Mouse (Mus musculus) C2C12 (cell line): ENCODE data around the gene Plxna4. TPM values are rescaled to one million over a fixed set of nuclear protein-coding genes. Genes with fewer than 3 reads are reported as not detected.

Source experiments
- H3K27me3 ChIP-seq: one replicate; pipeline ENCODE4 v1.6.1; 2011; ENCODE audit not compliant: control insufficient read depth, insufficient read depth, insufficient read length
- H3K36me3 ChIP-seq: one replicate; pipeline ENCODE4 v1.6.1; 2011; ENCODE audit not compliant: control insufficient read depth, insufficient read depth
- H3K4me3 ChIP-seq: one replicate; pipeline ENCODE4 v1.5.1; 2011; ENCODE audit warnings: mild to moderate bottlenecking, control low read depth; ENCODE audit not compliant: poor library complexity, insufficient read depth, severe bottlenecking
- H3K79me2 ChIP-seq: one replicate; pipeline ENCODE4 v1.6.1; 2011; ENCODE audit not compliant: control insufficient read depth, insufficient read depth
- H3K79me3 ChIP-seq: one replicate; pipeline ENCODE4 v1.6.1; 2011; ENCODE audit warnings: low read depth, control low read depth
- H3ac ChIP-seq: one replicate; pipeline ENCODE3; 2011; ENCODE audit warnings: low read depth; ENCODE audit not compliant: control insufficient read depth, insufficient read length
- CEBPB ChIP-seq: IDR thresholded peaks from one replicate; pipeline ENCODE4 v1.6.1; 2011; ENCODE audit warnings: low read depth, mild to moderate bottlenecking, control low read depth, moderate library complexity
- CTCF ChIP-seq: IDR thresholded peaks from one replicate; pipeline ENCODE4 v1.5.1; 2011; ENCODE audit not compliant: control insufficient read depth, insufficient read depth, insufficient read length
- FOSL1 ChIP-seq: IDR thresholded peaks from one replicate; pipeline ENCODE4 v1.8.0; 2011; ENCODE audit warnings: mild to moderate bottlenecking, low read length; ENCODE audit not compliant: poor library complexity, insufficient read depth, severe bottlenecking
- MAX ChIP-seq: IDR thresholded peaks from one replicate; pipeline ENCODE4 v1.6.1; 2011; ENCODE audit warnings: mild to moderate bottlenecking, control low read depth
- MYOD1 ChIP-seq: IDR thresholded peaks from one replicate; pipeline ENCODE4 v1.6.1; 2011; ENCODE audit warnings: low read depth; ENCODE audit not compliant: control insufficient read depth, insufficient read length
- MYOG ChIP-seq: IDR thresholded peaks from one replicate; pipeline ENCODE4 v1.6.1; 2011; ENCODE audit not compliant: control insufficient read depth, insufficient read length; ENCODE audit errors: extremely low read depth
- USF1 ChIP-seq: IDR thresholded peaks from one replicate; pipeline ENCODE4 v1.6.1; 2011; ENCODE audit warnings: low read depth, mild to moderate bottlenecking, control low read depth, moderate library complexity
- polyA plus RNA-seq: library from polyadenylated mRNA; unstranded; fragments of >200 nt; fragmentation: generic; extraction: Trizol; gene quantifications from one replicate; pipeline ENCODE4 v1.2.1, GENCODE M21; 2012; ENCODE audit warnings: missing spikeins

Gene Plxna4
- polyA plus RNA-seq, 1 experiment = 0.19 TPM

- Histone ChIP-seq H3K79me3 (no peaks in the 10 kb centered on the region), H3K36me3 (no peaks in the 10 kb centered on the region), H3ac (no peak overlapping the region), H3K79me2 (no peaks in the 10 kb centered on the region), H3K4me3 (no peak overlapping the region), H3K27me3 (no peaks in the 10 kb centered on the region)
- TF ChIP-seq CEBPB (no peak), MYOD1 (no peak), MAX (no peak), USF1 (no peak), CTCF (no peak), MYOG (no peak), FOSL1 (no peak)
Measured at GRCm38 (mm10) chr6:32260341-32260740, 327.7 kb downstream of the Plxna4 start.

- Histone ChIP-seq H3K79me2 (no peaks in the 10 kb centered on the region), H3ac (no peak overlapping the region)
- TF ChIP-seq MYOD1 (no peak), FOSL1 (no peak), CTCF (no peak), USF1 (no peak), MYOG (no peak), CEBPB (no peak), MAX (no peak)
Measured at GRCm38 (mm10) chr6:32255191-32255590, 332.8 kb downstream of the Plxna4 start.

GRCm38 (mm10) chr6:32252168-32252567, 335.8 kb downstream of the Plxna4 start:
- TF ChIP-seq FOSL1 (no peak), MYOG (no peak), MYOD1 (no peak), CTCF (no peak), USF1 (no peak), MAX (no peak), CEBPB (no peak)
- H3K79me2 ChIP-seq = no peaks in the 10 kb centered on the region
- H3K79me3 ChIP-seq = no peaks in the 10 kb centered on the region
- no peaks in the 10 kb centered on the region for H3K36me3 ChIP-seq
- H3K27me3 ChIP-seq = no peaks in the 10 kb centered on the region
- no peak overlapping the region for H3K4me3 ChIP-seq
- no peak overlapping the region for H3ac ChIP-seq

More at GRCm38 (mm10) chr6:32255191-32255590, 332.8 kb downstream of the Plxna4 start:
- Histone ChIP-seq H3K79me3 (no peaks in the 10 kb centered on the region), H3K27me3 (no peaks in the 10 kb centered on the region), H3K36me3 (no peaks in the 10 kb centered on the region), H3K4me3 (no peak overlapping the region)

- Histone ChIP-seq H3K4me3 (no peak overlapping the region), H3K79me2 (no peaks in the 10 kb centered on the region), H3K36me3 (no peaks in the 10 kb centered on the region), H3K27me3 (no peaks in the 10 kb centered on the region), H3ac (no peak overlapping the region), H3K79me3 (no peaks in the 10 kb centered on the region)
- TF ChIP-seq CEBPB (no peak), FOSL1 (no peak), USF1 (no peak), MAX (no peak), MYOG (no peak), MYOD1 (no peak), CTCF (no peak)
Measured at GRCm38 (mm10) chr6:32251674-32252073, 336.3 kb downstream of the Plxna4 start.

- TF ChIP-seq MAX = no peak
- TF ChIP-seq CEBPB = no peak
- TF ChIP-seq MYOG = no peak
- no peak for TF ChIP-seq CTCF
- TF ChIP-seq USF1 = no peak
- TF ChIP-seq MYOD1 = no peak
- no peak for TF ChIP-seq FOSL1
- H3K27me3 ChIP-seq = no peaks in the 10 kb centered on the region
- H3K79me3 ChIP-seq = no peaks in the 10 kb centered on the region
- no peak overlapping the region for H3ac ChIP-seq
- H3K36me3 ChIP-seq = no peaks in the 10 kb centered on the region
- H3K79me2 ChIP-seq = no peaks in the 10 kb centered on the region
- H3K4me3 ChIP-seq = no peak overlapping the region
Measured at GRCm38 (mm10) chr6:32246036-32246435, 342.0 kb downstream of the Plxna4 start.

- Histone ChIP-seq H3ac (no peak overlapping the region), H3K79me3 (no peaks in the 10 kb centered on the region), H3K4me3 (no peak overlapping the region), H3K27me3 (no peaks in the 10 kb centered on the region), H3K36me3 (no peaks in the 10 kb centered on the region), H3K79me2 (no peaks in the 10 kb centered on the region)
- TF ChIP-seq USF1 = no peak
- TF ChIP-seq MAX = no peak
- TF ChIP-seq MYOD1 = no peak
- TF ChIP-seq CEBPB = no peak
- TF ChIP-seq FOSL1 = no peak
- TF ChIP-seq CTCF = no peak
- no peak for TF ChIP-seq MYOG
Measured at GRCm38 (mm10) chr6:32243040-32243439, 345.0 kb downstream of the Plxna4 start.
